Mouse (Mus musculus) liver, embryonic 11.5 days (tissue): ENCODE measurements around the gene Col17a1. TPM values are rescaled to one million over a fixed set of nuclear protein-coding genes. Genes with fewer than 3 reads are reported as not detected.

ENCODE experiments used
- ATAC-seq: fragments of 200-750 bp; cut with Nextera tagmentation; replicated peaks from 2 replicates; pipeline ENCODE4 v1.8.0; 2017; ENCODE audit warnings: moderate number of reproducible peaks, mild to moderate bottlenecking, moderate TSS enrichment, moderate library complexity; ENCODE audit not compliant: low FRiP score
- DNase-seq: peaks from one replicate; pipeline ENCODE4 v3.0.0-alpha.2; 2017; ENCODE audit warnings: low spot score
- H3K27ac ChIP-seq: fragments of 300-500 bp; sonication (generic); 2 replicates; pipeline ENCODE4 v1.5.1; 2014; ENCODE audit warnings: mild to moderate bottlenecking, low read depth, low read length, control low read depth
- H3K27me3 ChIP-seq: fragments of 300-500 bp; sonication (generic); replicated peaks from 2 replicates; pipeline ENCODE4 v1.6.1; 2014; ENCODE audit warnings: low read length, mixed read lengths; ENCODE audit not compliant: control insufficient read depth, insufficient read depth
- H3K36me3 ChIP-seq: fragments of 300-500 bp; sonication (generic); 2 replicates; pipeline ENCODE4 v1.6.1; 2014; ENCODE audit warnings: mild to moderate bottlenecking, low read length, moderate library complexity, mixed read lengths; ENCODE audit not compliant: control insufficient read depth, insufficient read depth
- H3K4me1 ChIP-seq: fragments of 300-500 bp; sonication (generic); replicated peaks from 2 replicates; pipeline ENCODE4 v1.6.1; 2014; ENCODE audit warnings: low read length, mixed read lengths; ENCODE audit not compliant: control insufficient read depth, insufficient read depth
- H3K4me2 ChIP-seq: fragments of 300-500 bp; sonication (generic); 2 replicates; pipeline ENCODE4 v1.6.1; 2014; ENCODE audit warnings: mild to moderate bottlenecking, control low read depth, moderate library complexity
- H3K4me3 ChIP-seq: fragments of 300-500 bp; sonication (generic); 2 replicates; pipeline ENCODE4 v1.5.1; 2014; ENCODE audit warnings: low read depth, low read length, control low read depth
- H3K9ac ChIP-seq: fragments of 300-500 bp; sonication (generic); 2 replicates; pipeline ENCODE4 v1.6.1; 2014; ENCODE audit warnings: low read depth, low read length, control low read depth
- H3K9me3 ChIP-seq: fragments of 300-500 bp; sonication (generic); 2 replicates; pipeline ENCODE4 v1.6.1; 2016; ENCODE audit warnings: low read length, inconsistent platforms, mixed read lengths; ENCODE audit not compliant: control insufficient read depth
- WGBS: fragments of 180-500 bp; shearing (Covaris S2); extraction: QIAGEN DNeasy Blood & Tissue Kit; methylation state at CpG from one replicate; pipeline ENCODE4 v1.1.7; 2014; 5-methylcytosine and 5-hydroxymethylcytosine counted together
- polyA plus RNA-seq: library from polyadenylated mRNA; unstranded; fragments of >200 nt; fragmentation: Nextera tagmentation; extraction: Ambion mirVana; gene quantifications from 2 replicates; pipeline ENCODE4 v1.2.1, GENCODE M21; 2014

Col17a1 gene
- polyA plus RNA-seq, 1 experiment from 2014 or later, result 0.36 TPM

GRCm38 (mm10) chr19:47658914-47659535 is 32.9 kb downstream of the Col17a1 start:
- no peak overlapping the region for H3K27ac ChIP-seq
- H3K9me3 ChIP-seq, result no peaks in the 10 kb centered on the region
- H3K36me3 ChIP-seq, result no peaks in the 10 kb centered on the region
- 17% methylated on average over 5 of the region's 5 CpGs for WGBS
- DNase-seq (no peak), ATAC-seq (no peak; the same call in 1 of the 2 replicates)
- no peaks in the 10 kb centered on the region; the same call in 1 of the 2 replicates for H3K4me1 ChIP-seq
- H3K4me3 ChIP-seq, result no peak overlapping the region
- no peaks in the 10 kb centered on the region; the same call in 1 of the 2 replicates for H3K27me3 ChIP-seq
- H3K9ac ChIP-seq, result 0 out of 2 replicates have a peak overlapping the region, but pooled peaks have one; percentile 46
- H3K4me2 ChIP-seq, result no peak overlapping the region

GRCm38 (mm10) chr19:47654896-47655295 is 37.0 kb downstream of the Col17a1 start:
- no peak for ATAC-seq

GRCm38 (mm10) chr19:47653173-47653572 is 38.7 kb downstream of the Col17a1 start:
- H3K9me3 ChIP-seq, result no peaks in the 10 kb centered on the region
- no peaks in the 10 kb centered on the region; the same call in 1 of the 2 replicates for H3K27me3 ChIP-seq
- ATAC-seq, result no peak
- no peak for DNase-seq
- H3K4me1 ChIP-seq, result no peaks in the 10 kb centered on the region
- H3K36me3 ChIP-seq, result no peaks in the 10 kb centered on the region
- no peak overlapping the region for H3K4me2 ChIP-seq
- no peak overlapping the region for H3K27ac ChIP-seq
- no peak overlapping the region for H3K4me3 ChIP-seq
- 81% methylated on average over 8 of the region's 8 CpGs for WGBS
- no peak overlapping the region for H3K9ac ChIP-seq

More at GRCm38 (mm10) chr19:47654896-47655295, 37.0 kb downstream of the Col17a1 start:
- H3K36me3 ChIP-seq, result no peaks in the 10 kb centered on the region
- H3K9ac ChIP-seq, result no peak overlapping the region
- no peak overlapping the region for H3K4me2 ChIP-seq
- H3K9me3 ChIP-seq, result no peaks in the 10 kb centered on the region
- 67% methylated on average over 11 of the region's 11 CpGs for WGBS
- no peak for DNase-seq
- no peak overlapping the region for H3K4me3 ChIP-seq
- no peaks in the 10 kb centered on the region for H3K4me1 ChIP-seq
- no peaks in the 10 kb centered on the region; the same call in 1 of the 2 replicates for H3K27me3 ChIP-seq
- H3K27ac ChIP-seq, result no peak overlapping the region

GRCm38 (mm10) chr19:47652255-47652654 is 39.6 kb downstream of the Col17a1 start:
- no peak for DNase-seq
- Histone ChIP-seq H3K9ac (no peak overlapping the region), H3K4me1 (no peaks in the 10 kb centered on the region)

GRCm38 (mm10) chr19:47651160-47651480 is 40.8 kb downstream of the Col17a1 start:
- Histone ChIP-seq H3K9me3 (no peaks in the 10 kb centered on the region), H3K27ac (no peak overlapping the region), H3K9ac (no peak overlapping the region), H3K4me3 (no peak overlapping the region), H3K4me1 (no peaks in the 10 kb centered on the region), H3K36me3 (no peaks in the 10 kb centered on the region), H3K27me3 (no peaks in the 10 kb centered on the region), H3K4me2 (no peak overlapping the region)
- ATAC-seq (no peak), DNase-seq (no peak)
- WGBS, result 79% methylated on average over 5 of the region's 5 CpGs

More at GRCm38 (mm10) chr19:47652255-47652654, 39.6 kb downstream of the Col17a1 start:
- no peaks in the 10 kb centered on the region for H3K36me3 ChIP-seq
- H3K4me2 ChIP-seq, result no peak overlapping the region
- H3K27me3 ChIP-seq, result no peaks in the 10 kb centered on the region
- WGBS, result 72% methylated on average over 8 of the region's 8 CpGs
- no peak overlapping the region for H3K27ac ChIP-seq
- H3K9me3 ChIP-seq, result no peaks in the 10 kb centered on the region
- H3K4me3 ChIP-seq, result no peak overlapping the region
- ATAC-seq, result no peak

- Histone ChIP-seq H3K36me3 (no peaks in the 10 kb centered on the region), H3K4me3 (no peak overlapping the region), H3K4me1 (no peaks in the 10 kb centered on the region), H3K9ac (no peak overlapping the region), H3K27me3 (no peaks in the 10 kb centered on the region), H3K4me2 (no peak overlapping the region), H3K27ac (no peak overlapping the region), H3K9me3 (no peaks in the 10 kb centered on the region)
- WGBS, result 78% methylated on average over 16 of the region's 16 CpGs
- DNase-seq, result peak; percentile 25
- ATAC-seq, result no peak
Measured at GRCm38 (mm10) chr19:47650366-47651159, 41.3 kb downstream of the Col17a1 start.

- H3K4me3 ChIP-seq, result no peak overlapping the region
- no peaks in the 10 kb centered on the region for H3K27me3 ChIP-seq
- H3K36me3 ChIP-seq, result no peaks in the 10 kb centered on the region
- no peaks in the 10 kb centered on the region for H3K9me3 ChIP-seq
- ATAC-seq, result no peak
- no peak overlapping the region for H3K9ac ChIP-seq
- H3K4me1 ChIP-seq, result no peaks in the 10 kb centered on the region
- DNase-seq, result peak; percentile 28
- 89% methylated on average over 6 of the region's 6 CpGs for WGBS
- H3K27ac ChIP-seq, result no peak overlapping the region
- no peak overlapping the region for H3K4me2 ChIP-seq
Measured at GRCm38 (mm10) chr19:47649071-47649470, 42.8 kb downstream of the Col17a1 start.

GRCm38 (mm10) chr19:47646508-47647120 is 45.3 kb downstream of the Col17a1 start:
- Histone ChIP-seq H3K9ac (no peak overlapping the region), H3K27ac (no peak overlapping the region), H3K9me3 (no peaks in the 10 kb centered on the region), H3K36me3 (no peaks in the 10 kb centered on the region; the same call in 1 of the 2 replicates), H3K4me1 (no peaks in the 10 kb centered on the region), H3K4me3 (no peak overlapping the region), H3K4me2 (no peak overlapping the region), H3K27me3 (no peaks in the 10 kb centered on the region)
- DNase-seq (no peak), ATAC-seq (no peak)
- 88% methylated on average over 6 of the region's 6 CpGs for WGBS
